Mouse (Mus musculus): ENCODE measurements around the gene Id2. TPM values are rescaled to one million over a fixed set of nuclear protein-coding genes. Genes with fewer than 3 reads are reported as not detected.

Gene Id2
- polyA plus RNA-seq (2012; rRNA removed), result 106 and 113 TPM in 2 replicates

- H3K27me3 ChIP-seq (ENCODE audit: control insufficient read depth, insufficient read depth, low read length), result peaks cover 11% of the 10 kb centered on the region
- peak within 1 kb of the TSS; percentile 63 for H3K27ac ChIP-seq (ENCODE audit: insufficient read depth, low read length)
- no peak for DNase-seq (ENCODE audit: low read depth in 1 of 2, low spot score in 2 of 2)
- TF ChIP-seq CTCF (IDR thresholded peaks at IDR 0.05; ENCODE audit: extremely low read depth, insufficient read depth, insufficient read length, insufficient replicate concordance) (no peak), POLR2A (IDR thresholded peaks at IDR 0.05; ENCODE audit: low read depth, low read length) (no peak)
- peak within 1 kb of the TSS; percentile 70 for H3K4me3 ChIP-seq (ENCODE audit: extremely low read depth, insufficient read depth, insufficient read length)
- peaks cover 21% of the 10 kb centered on the region for H3K4me1 ChIP-seq (ENCODE audit: control insufficient read depth, insufficient read depth, insufficient read length)
- WGBS, result 4% methylated on average over 1 of the region's 1 CpGs
- no peaks in the 10 kb centered on the region for H3K36me3 ChIP-seq (ENCODE audit: control insufficient read depth, insufficient read depth, low read length)
Measured at GRCm38 (mm10) chr12:25097052-25097209, at the start of gene Id2. Gene Id2 (minus strand): TSS chr12:25097140.

GRCm38 (mm10) chr12:25145344-25145698, 48.4 kb upstream of the Id2 start:
- Histone ChIP-seq H3K27ac (ENCODE audit: insufficient read depth, low read length) (no peak overlapping the region), H3K36me3 (ENCODE audit: control insufficient read depth, insufficient read depth, low read length) (no peaks in the 10 kb centered on the region), H3K27me3 (ENCODE audit: control insufficient read depth, insufficient read depth, low read length) (no peaks in the 10 kb centered on the region), H3K4me3 (ENCODE audit: extremely low read depth, insufficient read depth, insufficient read length) (no peak overlapping the region), H3K4me1 (ENCODE audit: control insufficient read depth, insufficient read depth, insufficient read length) (no peaks in the 10 kb centered on the region; the same call in 1 of the 2 replicates)
- WGBS, result 75% methylated on average over 3 of the region's 3 CpGs
- TF ChIP-seq POLR2A (IDR thresholded peaks at IDR 0.05; ENCODE audit: low read depth, low read length), result no peak
- no peak for TF ChIP-seq CTCF (IDR thresholded peaks at IDR 0.05; ENCODE audit: extremely low read depth, insufficient read depth, insufficient read length, insufficient replicate concordance)
- DNase-seq (ENCODE audit: low read depth in 1 of 2, low spot score in 2 of 2), result no peak

- 85% methylated on average over 5 of the region's 5 CpGs for WGBS
- Histone ChIP-seq H3K4me3 (ENCODE audit: extremely low read depth, insufficient read depth, insufficient read length) (no peak overlapping the region), H3K4me1 (ENCODE audit: control insufficient read depth, insufficient read depth, insufficient read length) (no peaks in the 10 kb centered on the region; the same call in 1 of the 2 replicates), H3K27me3 (ENCODE audit: control insufficient read depth, insufficient read depth, low read length) (no peaks in the 10 kb centered on the region), H3K36me3 (ENCODE audit: control insufficient read depth, insufficient read depth, low read length) (no peaks in the 10 kb centered on the region), H3K27ac (ENCODE audit: insufficient read depth, low read length) (no peak overlapping the region)
- TF ChIP-seq POLR2A (IDR thresholded peaks at IDR 0.05; ENCODE audit: low read depth, low read length), result no peak
- TF ChIP-seq CTCF (IDR thresholded peaks at IDR 0.05; ENCODE audit: extremely low read depth, insufficient read depth, insufficient read length, insufficient replicate concordance), result no peak
- no peak for DNase-seq (ENCODE audit: low read depth in 1 of 2, low spot score in 2 of 2)
Measured at GRCm38 (mm10) chr12:25144591-25145343, 47.8 kb upstream of the Id2 start.

DNA sequence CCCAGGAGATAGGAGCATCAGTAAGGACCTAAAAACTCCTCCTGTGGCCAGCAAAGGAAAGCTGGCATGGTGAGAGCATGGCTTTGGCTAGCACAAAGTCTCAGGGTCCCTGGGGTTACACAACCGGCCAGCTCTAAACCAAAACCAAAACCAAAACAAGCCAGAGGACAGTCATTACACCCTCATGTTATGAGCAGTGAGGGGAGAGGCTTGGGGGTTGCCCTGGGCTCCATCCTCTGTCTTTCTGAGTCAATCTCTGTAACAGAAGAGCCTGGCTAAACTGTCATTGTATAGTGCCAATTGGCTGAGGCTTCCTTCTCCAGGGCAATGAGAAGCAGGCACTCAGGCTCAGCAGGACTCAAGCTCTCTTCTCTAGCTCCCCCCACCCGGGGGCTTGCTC, 46.6 kb upstream of the Id2 start:
- no peak overlapping the region for H3K27ac ChIP-seq (ENCODE audit: insufficient read depth, low read length)
- WGBS, result 36% methylated on average over 2 of the region's 2 CpGs
- H3K4me3 ChIP-seq (ENCODE audit: extremely low read depth, insufficient read depth, insufficient read length), result no peak overlapping the region
- DNase-seq (ENCODE audit: low read depth in 1 of 2, low spot score in 2 of 2), result no peak
- no peaks in the 10 kb centered on the region; the same call in 1 of the 2 replicates for H3K4me1 ChIP-seq (ENCODE audit: control insufficient read depth, insufficient read depth, insufficient read length)
- TF ChIP-seq POLR2A (IDR thresholded peaks at IDR 0.05; ENCODE audit: low read depth, low read length) (no peak), CTCF (IDR thresholded peaks at IDR 0.05; ENCODE audit: extremely low read depth, insufficient read depth, insufficient read length, insufficient replicate concordance) (no peak)
- H3K27me3 ChIP-seq (ENCODE audit: control insufficient read depth, insufficient read depth, low read length), result no peaks in the 10 kb centered on the region
- H3K36me3 ChIP-seq (ENCODE audit: control insufficient read depth, insufficient read depth, low read length), result no peaks in the 10 kb centered on the region

GRCm38 (mm10) chr12:25142251-25142650, 45.3 kb upstream of the Id2 start:
- H3K36me3 ChIP-seq (ENCODE audit: control insufficient read depth, insufficient read depth, low read length), result no peaks in the 10 kb centered on the region
- TF ChIP-seq CTCF (IDR thresholded peaks at IDR 0.05; ENCODE audit: extremely low read depth, insufficient read depth, insufficient read length, insufficient replicate concordance) (no peak), POLR2A (IDR thresholded peaks at IDR 0.05; ENCODE audit: low read depth, low read length) (no peak)
- H3K27me3 ChIP-seq (ENCODE audit: control insufficient read depth, insufficient read depth, low read length), result no peaks in the 10 kb centered on the region
- no peak overlapping the region for H3K27ac ChIP-seq (ENCODE audit: insufficient read depth, low read length)
- no peak overlapping the region for H3K4me3 ChIP-seq (ENCODE audit: extremely low read depth, insufficient read depth, insufficient read length)
- WGBS, result 52% methylated on average over 7 of the region's 7 CpGs
- no peak for DNase-seq (ENCODE audit: low read depth in 1 of 2, low spot score in 2 of 2)
- H3K4me1 ChIP-seq (ENCODE audit: control insufficient read depth, insufficient read depth, insufficient read length), result no peaks in the 10 kb centered on the region; the same call in 1 of the 2 replicates

GRCm38 (mm10) chr12:25141311-25141710, 44.4 kb upstream of the Id2 start:
- DNase-seq (ENCODE audit: low read depth in 1 of 2, low spot score in 2 of 2), result no peak
- no peak overlapping the region for H3K27ac ChIP-seq (ENCODE audit: insufficient read depth, low read length)
- H3K4me3 ChIP-seq (ENCODE audit: extremely low read depth, insufficient read depth, insufficient read length), result no peak overlapping the region
- no peaks in the 10 kb centered on the region; the same call in 1 of the 2 replicates for H3K4me1 ChIP-seq (ENCODE audit: control insufficient read depth, insufficient read depth, insufficient read length)
- WGBS, result 54% methylated on average over 7 of the region's 7 CpGs
- H3K36me3 ChIP-seq (ENCODE audit: control insufficient read depth, insufficient read depth, low read length), result no peaks in the 10 kb centered on the region
- TF ChIP-seq POLR2A (IDR thresholded peaks at IDR 0.05; ENCODE audit: low read depth, low read length) (no peak), CTCF (IDR thresholded peaks at IDR 0.05; ENCODE audit: extremely low read depth, insufficient read depth, insufficient read length, insufficient replicate concordance) (no peak)
- no peaks in the 10 kb centered on the region for H3K27me3 ChIP-seq (ENCODE audit: control insufficient read depth, insufficient read depth, low read length)

DNA sequence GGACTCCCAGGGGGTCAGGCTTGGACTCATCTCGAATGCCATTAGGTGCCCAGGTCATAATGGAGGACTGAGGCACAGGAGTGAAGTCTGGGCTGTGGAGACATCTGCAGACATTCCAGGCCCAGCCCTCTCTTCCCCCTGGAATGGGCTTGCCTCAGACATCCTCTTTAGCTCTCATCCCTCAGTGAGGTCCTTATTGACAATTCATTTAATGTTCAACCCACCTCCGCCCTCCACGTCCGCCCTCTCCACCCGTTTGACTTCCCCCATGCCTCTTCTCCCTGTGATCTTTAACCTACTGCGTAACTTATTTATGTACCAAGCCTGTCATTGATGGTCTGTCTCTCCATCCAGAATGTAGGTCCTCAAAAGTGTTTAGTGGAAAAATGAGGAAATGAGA, 43.2 kb upstream of the Id2 start:
- Histone ChIP-seq H3K4me3 (ENCODE audit: extremely low read depth, insufficient read depth, insufficient read length) (no peak overlapping the region), H3K27me3 (ENCODE audit: control insufficient read depth, insufficient read depth, low read length) (no peaks in the 10 kb centered on the region), H3K27ac (ENCODE audit: insufficient read depth, low read length) (no peak overlapping the region), H3K36me3 (ENCODE audit: control insufficient read depth, insufficient read depth, low read length) (no peaks in the 10 kb centered on the region), H3K4me1 (ENCODE audit: control insufficient read depth, insufficient read depth, insufficient read length) (no peaks in the 10 kb centered on the region; the same call in 1 of the 2 replicates)
- TF ChIP-seq POLR2A (IDR thresholded peaks at IDR 0.05; ENCODE audit: low read depth, low read length), result no peak
- no peak for TF ChIP-seq CTCF (IDR thresholded peaks at IDR 0.05; ENCODE audit: extremely low read depth, insufficient read depth, insufficient read length, insufficient replicate concordance)
- 85% methylated on average over 6 of the region's 6 CpGs for WGBS
- no peak for DNase-seq (ENCODE audit: low read depth in 1 of 2, low spot score in 2 of 2)
